8 mouse cellular contexts compared by ENCODE assay signal in genomic region chr6:47672741-47673140, GRCm38 (mm10).
DNase-seq lines count a peak whose midpoint lies in the region; ATAC-seq and TF ChIP-seq lines count a peak whose summit lies in the region.
"Not testable (repeated sequence)": the region's sequence is repeated elsewhere in the genome, so short reads cannot be mapped to it uniquely, and the experiment has no call there.

No protein-coding gene starts in this region.

- not testable (repeated sequence) for TF ChIP-seq POLR2A in small intestine, adult 2 months (IDR thresholded peaks at IDR 0.05; ENCODE audit: low read depth, low read length)

- not testable (repeated sequence) for H3K4me1 ChIP-seq in forebrain, embryonic 10.5 days; heart, embryonic 14.5 days (ENCODE audit: control insufficient read depth in 2 of 2, insufficient read depth in 2 of 2, low read length in 2 of 2); small intestine, adult 2 months (ENCODE audit: control insufficient read depth, insufficient read depth, insufficient read length, low read length)

- H3K9me3 ChIP-seq in forebrain, embryonic 10.5 days; heart, embryonic 14.5 days (ENCODE audit: control insufficient read depth, low read length): not testable (repeated sequence)

- peak overlapping the region; percentile 32; the same call in 1 of the 2 replicates for H3K4me2 ChIP-seq in heart, embryonic 14.5 days (ENCODE audit: low read length)

- TF ChIP-seq CTCF in small intestine, adult 2 months (IDR thresholded peaks at IDR 0.05; ENCODE audit: extremely low read depth, insufficient read length, insufficient replicate concordance, low read depth, low read length), result not testable (repeated sequence)

- H3K4me3 ChIP-seq in forebrain, embryonic 10.5 days, result peak overlapping the region; percentile 48
- H3K4me3 ChIP-seq in heart, embryonic 14.5 days (ENCODE audit: control insufficient read depth in 1 of 2, insufficient read depth in 1 of 2, low read depth in 1 of 2, low read length in 2 of 2), result peak overlapping the region; percentile 24 to 42; a peak in 3 of 4 replicates
- peak overlapping the region; percentile 67 for H3K4me3 ChIP-seq in small intestine, adult 2 months (ENCODE audit: low read depth, low read length)

- H3K9ac ChIP-seq in heart, embryonic 14.5 days (ENCODE audit: low read length), result not testable (repeated sequence)

- WGBS in forebrain, embryonic 10.5 days, result 20% methylated on average over 14 of the region's 33 CpGs
- 7% methylated on average over 8 of the region's 33 CpGs for WGBS in heart, embryonic 14.5 days
- 5% methylated on average over 15 of the region's 33 CpGs for WGBS in small intestine, adult 2 months

- DNase-seq in adrenal gland, postnatal 36 days, result peak; percentile 29 to 46
- DNase-seq in forebrain, embryonic 10.5 days (ENCODE audit: extremely low spot score, low spot score), result not testable (repeated sequence)
- peak; percentile 19 to 42 for DNase-seq in kidney, adult 8-10 months
- peak; percentile 11 to 35 for DNase-seq in left cerebral cortex, postnatal 25 days (ENCODE audit: low spot score in 2 of 2)
- peak; percentile 35 to 40 for DNase-seq in lung, postnatal 4 days
- peak; percentile 31 for DNase-seq in urinary bladder, postnatal 14 days (ENCODE audit: low spot score)

- intact Hi-C loops in left cerebral cortex, postnatal 25 days (cut with DNase I), result not testable (repeated sequence)

- H3K36me3 ChIP-seq in forebrain, embryonic 10.5 days (replicated peaks); heart, embryonic 14.5 days (ENCODE audit: control insufficient read depth, insufficient read depth, low read length); small intestine, adult 2 months (ENCODE audit: control insufficient read depth, insufficient read depth, low read length): not testable (repeated sequence)

- H3K27ac ChIP-seq in forebrain, embryonic 10.5 days; heart, embryonic 14.5 days (replicated peaks in 1 of 2; ENCODE audit: control insufficient read depth in 1 of 2, insufficient read depth in 1 of 2, low read depth in 2 of 2, low read length in 2 of 2); small intestine, adult 2 months (ENCODE audit: insufficient read depth, low read depth, low read length): not testable (repeated sequence)

- H3K27me3 ChIP-seq in forebrain, embryonic 10.5 days (ENCODE audit: poor library complexity, severe bottlenecking); heart, embryonic 14.5 days (ENCODE audit: control insufficient read depth, insufficient read depth, low read length); small intestine, adult 2 months (ENCODE audit: control insufficient read depth, insufficient read depth, low read length): not testable (repeated sequence)

- not testable (repeated sequence) for ATAC-seq in heart, embryonic 14.5 days (ENCODE audit: insufficient number of reproducible peaks, insufficient read depth, low FRiP score, low read depth)
